Mouse (Mus musculus): ENCODE results near the gene Proz. TPM values are rescaled to one million over a fixed set of nuclear protein-coding genes. Genes with fewer than 3 reads are reported as not detected.

Gene Proz
- polyA plus RNA-seq, 1 experiment from 2014 or later, result 0.20 TPM

GRCm38 (mm10) chr8:13107990-13108638 lies 47.4 kb downstream of the Proz start:
- Histone ChIP-seq H3K4me1 (peaks cover 30% of the 10 kb centered on the region), H3K4me2 (no peak overlapping the region), H3K27ac (no peak overlapping the region), H3K36me3 (peaks cover 10% of the 10 kb centered on the region), H3K9ac (no peak overlapping the region), H3K4me3 (no peak overlapping the region), H3K27me3 (no peaks in the 10 kb centered on the region), H3K9me3 (no peaks in the 10 kb centered on the region)
- WGBS, result 86% methylated on average over 13 of the region's 13 CpGs
- no peak for ATAC-seq (ENCODE audit: insufficient number of reproducible peaks, insufficient read depth, low FRiP score, low TSS enrichment, low read depth)

- ATAC-seq (ENCODE audit: insufficient number of reproducible peaks, insufficient read depth, low FRiP score, low TSS enrichment, low read depth), result no peak
- H3K27ac ChIP-seq, result no peak overlapping the region
- peaks cover 18% of the 10 kb centered on the region for H3K36me3 ChIP-seq
- 89% methylated on average over 8 of the region's 8 CpGs for WGBS
- no peak overlapping the region for H3K4me2 ChIP-seq
- no peak overlapping the region for H3K9ac ChIP-seq
- H3K4me3 ChIP-seq, result no peak overlapping the region
- H3K9me3 ChIP-seq, result no peaks in the 10 kb centered on the region
- H3K27me3 ChIP-seq, result no peaks in the 10 kb centered on the region
- peaks cover 24% of the 10 kb centered on the region for H3K4me1 ChIP-seq
Measured at GRCm38 (mm10) chr8:13108967-13109366, 48.3 kb downstream of the Proz start.

- no peak overlapping the region for H3K27ac ChIP-seq
- no peak overlapping the region for H3K4me3 ChIP-seq
- no peaks in the 10 kb centered on the region for H3K27me3 ChIP-seq
- 51% methylated on average over 1 of the region's 1 CpGs for WGBS
- H3K4me2 ChIP-seq, result no peak overlapping the region
- no peaks in the 10 kb centered on the region for H3K9me3 ChIP-seq
- H3K36me3 ChIP-seq, result peaks cover 21% of the 10 kb centered on the region
- H3K9ac ChIP-seq, result no peak overlapping the region
- H3K4me1 ChIP-seq, result peaks cover 21% of the 10 kb centered on the region
- no peak for ATAC-seq (ENCODE audit: insufficient number of reproducible peaks, insufficient read depth, low FRiP score, low TSS enrichment, low read depth)
Measured at GRCm38 (mm10) chr8:13109416-13109960, 48.8 kb downstream of the Proz start.

- H3K4me3 ChIP-seq, result no peak overlapping the region
- no peaks in the 10 kb centered on the region for H3K9me3 ChIP-seq
- H3K9ac ChIP-seq, result no peak overlapping the region
- no peaks in the 10 kb centered on the region for H3K27me3 ChIP-seq
- no peak overlapping the region for H3K4me2 ChIP-seq
- no peak for ATAC-seq (ENCODE audit: insufficient number of reproducible peaks, insufficient read depth, low FRiP score, low TSS enrichment, low read depth)
- H3K4me1 ChIP-seq, result peaks cover 13% of the 10 kb centered on the region; the same call in 1 of the 2 replicates
- WGBS, result 91% methylated on average over 11 of the region's 11 CpGs
- H3K27ac ChIP-seq, result no peak overlapping the region
- peaks cover 33% of the 10 kb centered on the region for H3K36me3 ChIP-seq
Measured at GRCm38 (mm10) chr8:13111917-13112316, 51.2 kb downstream of the Proz start.

- H3K4me3 ChIP-seq, result no peak overlapping the region
- no peaks in the 10 kb centered on the region for H3K27me3 ChIP-seq
- H3K4me2 ChIP-seq, result no peak overlapping the region
- no peak overlapping the region for H3K27ac ChIP-seq
- 96% methylated on average over 4 of the region's 4 CpGs for WGBS
- H3K9ac ChIP-seq, result no peak overlapping the region
- H3K36me3 ChIP-seq, result peaks cover 36% of the 10 kb centered on the region
- ATAC-seq (ENCODE audit: insufficient number of reproducible peaks, insufficient read depth, low FRiP score, low TSS enrichment, low read depth), result no peak
- H3K4me1 ChIP-seq, result 0 out of 2 replicates have a peak, but pooled peaks cover 4% of the 10 kb centered on the region
- no peaks in the 10 kb centered on the region for H3K9me3 ChIP-seq
Measured at GRCm38 (mm10) chr8:13113232-13113631, 52.5 kb downstream of the Proz start.

- Histone ChIP-seq H3K27ac (no peak overlapping the region), H3K4me1 (no peaks in the 10 kb centered on the region), H3K9me3 (no peaks in the 10 kb centered on the region), H3K9ac (no peak overlapping the region), H3K4me2 (no peak overlapping the region), H3K27me3 (no peaks in the 10 kb centered on the region), H3K4me3 (no peak overlapping the region), H3K36me3 (peaks cover 68% of the 10 kb centered on the region)
- WGBS, result 88% methylated on average over 2 of the region's 2 CpGs
- no peak for ATAC-seq (ENCODE audit: insufficient number of reproducible peaks, insufficient read depth, low FRiP score, low TSS enrichment, low read depth)
Measured at GRCm38 (mm10) chr8:13117096-13117495, 56.4 kb downstream of the Proz start.

- Histone ChIP-seq H3K36me3 (peaks cover 74% of the 10 kb centered on the region), H3K4me3 (no peak overlapping the region), H3K4me2 (no peak overlapping the region), H3K9ac (no peak overlapping the region), H3K27me3 (no peaks in the 10 kb centered on the region), H3K4me1 (no peaks in the 10 kb centered on the region), H3K9me3 (no peaks in the 10 kb centered on the region), H3K27ac (no peak overlapping the region)
- ATAC-seq (ENCODE audit: insufficient number of reproducible peaks, insufficient read depth, low FRiP score, low TSS enrichment, low read depth), result no peak
- 89% methylated on average over 3 of the region's 3 CpGs for WGBS
Measured at GRCm38 (mm10) chr8:13118516-13118915, 57.8 kb downstream of the Proz start.

- no peak overlapping the region for H3K4me3 ChIP-seq
- H3K9me3 ChIP-seq, result no peaks in the 10 kb centered on the region
- no peak for ATAC-seq (ENCODE audit: insufficient number of reproducible peaks, insufficient read depth, low FRiP score, low TSS enrichment, low read depth)
- no peak overlapping the region for H3K4me2 ChIP-seq
- no peaks in the 10 kb centered on the region for H3K4me1 ChIP-seq
- WGBS, result 91% methylated on average over 7 of the region's 7 CpGs
- H3K9ac ChIP-seq, result no peak overlapping the region
- no peak overlapping the region for H3K27ac ChIP-seq
- no peaks in the 10 kb centered on the region for H3K27me3 ChIP-seq
- H3K36me3 ChIP-seq, result peaks cover 78% of the 10 kb centered on the region
Measured at GRCm38 (mm10) chr8:13120882-13121665, 60.4 kb downstream of the Proz start.

GRCm38 (mm10) chr8:13122887-13123421 lies 62.2 kb downstream of the Proz start:
- Histone ChIP-seq H3K27ac (no peak overlapping the region), H3K4me1 (no peaks in the 10 kb centered on the region), H3K27me3 (no peaks in the 10 kb centered on the region), H3K9ac (no peak overlapping the region), H3K4me2 (no peak overlapping the region), H3K4me3 (no peak overlapping the region), H3K9me3 (no peaks in the 10 kb centered on the region), H3K36me3 (peaks cover 87% of the 10 kb centered on the region)
- WGBS, result 93% methylated on average over 7 of the region's 7 CpGs
- no peak for ATAC-seq (ENCODE audit: insufficient number of reproducible peaks, insufficient read depth, low FRiP score, low TSS enrichment, low read depth)

- Histone ChIP-seq H3K36me3 (peaks cover 85% of the 10 kb centered on the region), H3K9ac (no peak overlapping the region), H3K27ac (no peak overlapping the region), H3K27me3 (no peaks in the 10 kb centered on the region), H3K4me3 (no peak overlapping the region), H3K4me2 (no peak overlapping the region), H3K9me3 (no peaks in the 10 kb centered on the region), H3K4me1 (no peaks in the 10 kb centered on the region)
- no peak; the same call in 1 of the 2 replicates for ATAC-seq (ENCODE audit: insufficient number of reproducible peaks, insufficient read depth, low FRiP score, low TSS enrichment, low read depth)
- WGBS, result 94% methylated on average over 8 of the region's 8 CpGs
Measured at GRCm38 (mm10) chr8:13124897-13125296, 64.2 kb downstream of the Proz start.
